Mouse (Mus musculus): ENCODE measurements around the gene Rab30.
A peak's percentile ranks its signal among the peaks of the same experiment; 100 is the strongest.

Rab30 gene

GRCm38 (mm10) chr7:92876066-92876465, 134.7 kb downstream of the Rab30 start:
- DNase-seq (ENCODE audit: low read depth, low spot score): peak; percentile 11
- no peaks in the 10 kb centered on the region for H3K27me3 ChIP-seq (ENCODE audit: control insufficient read depth, insufficient read depth, low read length, poor library complexity, severe bottlenecking)
- no peaks in the 10 kb centered on the region for H3K36me3 ChIP-seq (ENCODE audit: control insufficient read depth, insufficient read depth, low read length, poor library complexity, severe bottlenecking)

GRCm38 (mm10) chr7:92876538-92876937, 135.1 kb downstream of the Rab30 start:
- DNase-seq (ENCODE audit: low read depth, low spot score): peak; percentile 60
- no peaks in the 10 kb centered on the region for H3K27me3 ChIP-seq (ENCODE audit: control insufficient read depth, insufficient read depth, low read length, poor library complexity, severe bottlenecking)
- no peaks in the 10 kb centered on the region for H3K36me3 ChIP-seq (ENCODE audit: control insufficient read depth, insufficient read depth, low read length, poor library complexity, severe bottlenecking)

- no peaks in the 10 kb centered on the region for H3K27me3 ChIP-seq (ENCODE audit: control insufficient read depth, insufficient read depth, low read length, poor library complexity, severe bottlenecking)
- no peaks in the 10 kb centered on the region for H3K36me3 ChIP-seq (ENCODE audit: control insufficient read depth, insufficient read depth, low read length, poor library complexity, severe bottlenecking)
- DNase-seq (ENCODE audit: low read depth, low spot score): peak; percentile 88
Observed at GRCm38 (mm10) chr7:92878575-92879285, 137.3 kb downstream of the Rab30 start.

- DNase-seq (ENCODE audit: low read depth, low spot score): no peak
- no peaks in the 10 kb centered on the region for H3K27me3 ChIP-seq (ENCODE audit: control insufficient read depth, insufficient read depth, low read length, poor library complexity, severe bottlenecking)
- peaks cover 6% of the 10 kb centered on the region; the same call in 1 of the 2 replicates for H3K36me3 ChIP-seq (ENCODE audit: control insufficient read depth, insufficient read depth, low read length, poor library complexity, severe bottlenecking)
Observed at GRCm38 (mm10) chr7:92883850-92884716, 142.7 kb downstream of the Rab30 start.

- no peak for DNase-seq (ENCODE audit: low read depth, low spot score)
- H3K27me3 ChIP-seq (ENCODE audit: control insufficient read depth, insufficient read depth, low read length, poor library complexity, severe bottlenecking): no peaks in the 10 kb centered on the region
- H3K36me3 ChIP-seq (ENCODE audit: control insufficient read depth, insufficient read depth, low read length, poor library complexity, severe bottlenecking): peaks cover 7% of the 10 kb centered on the region; the same call in 1 of the 2 replicates
Observed at GRCm38 (mm10) chr7:92884998-92885660, 143.7 kb downstream of the Rab30 start.

- DNase-seq (ENCODE audit: low read depth, low spot score): no peak
- no peaks in the 10 kb centered on the region for H3K27me3 ChIP-seq (ENCODE audit: control insufficient read depth, insufficient read depth, low read length, poor library complexity, severe bottlenecking)
Observed at GRCm38 (mm10) chr7:92886801-92887200, 145.4 kb downstream of the Rab30 start.

GRCm38 (mm10) chr7:92887230-92887629, 145.8 kb downstream of the Rab30 start:
- peaks cover 7% of the 10 kb centered on the region; the same call in 1 of the 2 replicates for H3K36me3 ChIP-seq (ENCODE audit: control insufficient read depth, insufficient read depth, low read length, poor library complexity, severe bottlenecking)
- no peaks in the 10 kb centered on the region for H3K27me3 ChIP-seq (ENCODE audit: control insufficient read depth, insufficient read depth, low read length, poor library complexity, severe bottlenecking)
- no peak for DNase-seq (ENCODE audit: low read depth, low spot score)

More at GRCm38 (mm10) chr7:92886801-92887200, 145.4 kb downstream of the Rab30 start:
- peaks cover 7% of the 10 kb centered on the region; the same call in 1 of the 2 replicates for H3K36me3 ChIP-seq (ENCODE audit: control insufficient read depth, insufficient read depth, low read length, poor library complexity, severe bottlenecking)

GRCm38 (mm10) chr7:92890211-92890610, 148.8 kb downstream of the Rab30 start:
- no peak for DNase-seq (ENCODE audit: low read depth, low spot score)
- Histone ChIP-seq H3K36me3 (ENCODE audit: control insufficient read depth, insufficient read depth, low read length, poor library complexity, severe bottlenecking) (peaks cover 7% of the 10 kb centered on the region; the same call in 1 of the 2 replicates), H3K27me3 (ENCODE audit: control insufficient read depth, insufficient read depth, low read length, poor library complexity, severe bottlenecking) (no peaks in the 10 kb centered on the region)

GRCm38 (mm10) chr7:92890618-92891230, 149.3 kb downstream of the Rab30 start:
- DNase-seq (ENCODE audit: low read depth, low spot score): no peak
- H3K27me3 ChIP-seq (ENCODE audit: control insufficient read depth, insufficient read depth, low read length, poor library complexity, severe bottlenecking): no peaks in the 10 kb centered on the region
- peaks cover 7% of the 10 kb centered on the region; the same call in 1 of the 2 replicates for H3K36me3 ChIP-seq (ENCODE audit: control insufficient read depth, insufficient read depth, low read length, poor library complexity, severe bottlenecking)

GRCm38 (mm10) chr7:92893478-92893877, 152.1 kb downstream of the Rab30 start:
- H3K27me3 ChIP-seq (ENCODE audit: control insufficient read depth, insufficient read depth, low read length, poor library complexity, severe bottlenecking): no peaks in the 10 kb centered on the region
- DNase-seq (ENCODE audit: low read depth, low spot score): peak; percentile 58
- H3K36me3 ChIP-seq (ENCODE audit: control insufficient read depth, insufficient read depth, low read length, poor library complexity, severe bottlenecking): 0 out of 2 replicates have a peak, but pooled peaks cover 1% of the 10 kb centered on the region
